Mouse (Mus musculus) midbrain, postnatal 0 days (tissue): ENCODE measurements around the gene Rbm39. TPM values are rescaled to one million over a fixed set of nuclear protein-coding genes. Genes with fewer than 3 reads are reported as not detected.

Experiments
- ATAC-seq: fragments of 200-750 bp; cut with Nextera tagmentation; 2 replicates; pipeline ENCODE4 v1.8.0; 2017; ENCODE audit warnings: moderate number of reproducible peaks, mild to moderate bottlenecking, moderate TSS enrichment, moderate library complexity; ENCODE audit not compliant: low FRiP score
- DNase-seq: peaks from one replicate; pipeline ENCODE4 v3.0.0-alpha.2; 2015; ENCODE audit warnings: low spot score
- H3K27ac ChIP-seq: fragments of 300-500 bp; sonication (generic); 2 replicates; pipeline ENCODE4 v1.5.1; 2014; ENCODE audit warnings: low read depth, mild to moderate bottlenecking, low read length, mixed read lengths
- H3K27me3 ChIP-seq: fragments of 300-500 bp; sonication (generic); 2 replicates; pipeline ENCODE4 v1.6.1; 2014; ENCODE audit warnings: low read length, control low read depth, mixed read lengths; ENCODE audit not compliant: insufficient read depth
- H3K36me3 ChIP-seq: fragments of 300-500 bp; sonication (generic); 2 replicates; pipeline ENCODE4 v1.6.1; 2014; ENCODE audit warnings: low read length, control low read depth, mixed read lengths; ENCODE audit not compliant: insufficient read depth
- H3K4me1 ChIP-seq: fragments of 300-500 bp; sonication (generic); 2 replicates; pipeline ENCODE4 v1.6.1; 2014; ENCODE audit warnings: mild to moderate bottlenecking, control low read depth, antibody characterized with exemption, low read length, mixed read lengths; ENCODE audit not compliant: insufficient read depth
- H3K4me2 ChIP-seq: fragments of 300-500 bp; sonication (generic); 2 replicates; pipeline ENCODE4 v1.6.1; 2014; ENCODE audit warnings: low read depth, mild to moderate bottlenecking, low read length, mixed read lengths; ENCODE audit not compliant: poor library complexity, severe bottlenecking
- H3K4me3 ChIP-seq: fragments of 300-500 bp; sonication (generic); 2 replicates; pipeline ENCODE4 v1.5.1; 2014; ENCODE audit warnings: low read depth, mild to moderate bottlenecking, low read length, moderate library complexity
- H3K9ac ChIP-seq: fragments of 300-500 bp; sonication (generic); replicated peaks from 2 replicates; pipeline ENCODE4 v1.6.1; 2014; ENCODE audit warnings: mild to moderate bottlenecking, low read length, moderate library complexity, mixed read lengths; ENCODE audit not compliant: poor library complexity, severe bottlenecking
- H3K9me3 ChIP-seq: fragments of 300-500 bp; sonication (generic); 2 replicates; pipeline ENCODE4 v1.6.1; 2016; ENCODE audit warnings: low read length, control low read depth
- CTCF ChIP-seq: IDR thresholded peaks from 2 replicates; pipeline ENCODE4 v1.5.1; 2016; ENCODE audit warnings: antibody characterized with exemption, mild to moderate bottlenecking
- WGBS: fragments of 180-500 bp; shearing (Covaris S2); extraction: QIAGEN DNeasy Blood & Tissue Kit; methylation state at CpG from one replicate; pipeline ENCODE4 v1.1.7; 2014; 5-methylcytosine and 5-hydroxymethylcytosine counted together
- polyA plus RNA-seq: library from polyadenylated mRNA; unstranded; fragments of >200 nt; fragmentation: Nextera tagmentation; extraction: Ambion mirVana; gene quantifications from 2 replicates; pipeline ENCODE4 v1.2.1, GENCODE M21; 2015
- total RNA-seq: library from RNA; depleted of rRNA; stranded (reverse); fragments of >200 nt; gene quantifications from 2 replicates; pipeline ENCODE4 v1.2.3, GENCODE M21; 2014; rRNA removed

Rbm39 gene
- total and polyA plus RNA-seq, 2 experiments from 2014 or later: 234 to 466 TPM

DNA sequence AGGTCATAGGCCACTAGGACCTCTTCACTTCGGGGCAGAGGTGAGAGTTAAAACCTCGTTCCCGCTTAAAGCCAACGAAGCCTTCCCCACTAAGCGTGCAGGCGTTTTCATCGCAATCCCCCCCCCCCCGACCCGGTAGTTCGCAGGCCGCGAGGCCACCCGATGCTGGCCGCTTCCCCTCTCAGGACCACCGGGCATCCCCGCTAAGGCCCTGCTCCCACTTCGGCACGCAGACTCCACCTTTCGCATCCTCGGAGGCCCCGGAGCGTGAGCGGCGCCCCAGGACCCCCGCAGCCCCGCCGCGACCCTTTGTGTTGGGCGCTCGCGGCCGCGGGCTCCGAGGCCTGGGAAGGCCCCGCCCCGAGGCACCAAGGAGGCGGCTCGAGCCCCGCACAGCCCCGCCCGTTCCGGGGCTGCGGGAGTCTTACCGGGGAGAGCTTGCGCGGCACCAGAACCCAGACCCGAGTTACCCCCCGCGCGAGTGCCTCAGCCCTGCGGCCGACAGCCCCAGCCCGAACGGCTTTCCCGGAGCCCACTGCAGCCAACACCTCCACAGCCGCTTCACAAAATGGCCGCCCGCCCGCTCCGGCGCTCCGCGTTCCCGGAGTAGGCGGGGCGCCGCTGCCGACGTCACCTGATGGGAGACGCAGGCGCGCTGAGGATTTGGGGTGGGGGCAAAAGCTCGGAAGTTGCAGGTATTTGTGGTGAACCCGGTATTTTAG, 68.5 kb downstream of the Rbm39 start, which contains the start of the genes Cpne1 and Rbm12:
Cpne1 (minus strand) TSS at position 608 of the 722 bp plus-strand sequence.
Rbm12 (minus strand) TSS at position 621 of the 722 bp plus-strand sequence.
- no peaks in the 10 kb centered on the region for H3K27me3 ChIP-seq
- H3K27ac ChIP-seq: peak within 1 kb of the TSS; percentile 97
- peak within 1 kb of the TSS; percentile 99 for H3K9ac ChIP-seq
- under 1% methylated on average over 57 of the region's 74 CpGs for WGBS
- peak; percentile 93 for DNase-seq
- no peaks in the 10 kb centered on the region for H3K36me3 ChIP-seq
- no peak for TF ChIP-seq CTCF
- peak within 1 kb of the TSS; percentile 100 for H3K4me3 ChIP-seq
- H3K4me1 ChIP-seq: peaks cover 8% of the 10 kb centered on the region; the same call in 1 of the 2 replicates
- ATAC-seq: peak; percentile 92
- peak within 1 kb of the TSS; percentile 44 for H3K4me2 ChIP-seq
- H3K9me3 ChIP-seq: no peaks in the 10 kb centered on the region

GRCm38 (mm10) chr2:156110627-156111357, 69.2 kb downstream of the Rbm39 start:
- Histone ChIP-seq H3K27me3 (no peaks in the 10 kb centered on the region), H3K9ac (peak overlapping the region; percentile 99), H3K4me3 (peak overlapping the region; percentile 100), H3K4me2 (peak overlapping the region; percentile 44), H3K4me1 (peaks cover 8% of the 10 kb centered on the region; the same call in 1 of the 2 replicates), H3K36me3 (no peaks in the 10 kb centered on the region), H3K27ac (peak overlapping the region; percentile 97), H3K9me3 (no peaks in the 10 kb centered on the region)
- peak; percentile 85; the same call in 1 of the 2 replicates for ATAC-seq
- peak; percentile 53 for DNase-seq
- peak; percentile 17; the same call in 1 of the 2 replicates for TF ChIP-seq CTCF
- 1% methylated on average over 16 of the region's 16 CpGs for WGBS

Other genes starting within 250 kb of the Rbm39 start
- gene Uqcc1, start 249.9 kb downstream of the Rbm39 start, total RNA-seq: 44.6 and 48.2 TPM in 2 replicates
- 55.0 and 58.9 TPM in 2 replicates for gene Uqcc1, start 249.9 kb downstream of the Rbm39 start, polyA plus RNA-seq
- gene Gm15557, start 239.5 kb downstream of the Rbm39 start, total RNA-seq: not detected in 2 replicates
- gene Gm15557, start 239.5 kb downstream of the Rbm39 start, polyA plus RNA-seq: not detected in 2 replicates
- 1.5 and 2.0 TPM in 2 replicates for gene Gdf5, start 234.9 kb downstream of the Rbm39 start, total RNA-seq
- gene Gdf5, start 234.9 kb downstream of the Rbm39 start, polyA plus RNA-seq: 0.69 and 1.2 TPM in 2 replicates
- gene Cep250, start 223.8 kb downstream of the Rbm39 start, total RNA-seq: 14.1 and 19.2 TPM in 2 replicates
- gene Cep250, start 223.8 kb downstream of the Rbm39 start, polyA plus RNA-seq: 8.7 and 10.1 TPM in 2 replicates
- gene 6430550D23Rik, start 172.3 kb downstream of the Rbm39 start, total RNA-seq: 0.44 and 1.0 TPM in 2 replicates
- 0.27 and 0.75 TPM in 2 replicates for gene 6430550D23Rik, start 172.3 kb downstream of the Rbm39 start, polyA plus RNA-seq
- gene Ergic3, start 172.2 kb downstream of the Rbm39 start, total RNA-seq: 280 and 284 TPM in 2 replicates
- 467 and 547 TPM in 2 replicates for gene Ergic3, start 172.2 kb downstream of the Rbm39 start, polyA plus RNA-seq
- gene Fer1l4, start 127.3 kb downstream of the Rbm39 start, total RNA-seq: 0.19 TPM in 1 of 2 replicates, not detected in the other
- not detected in 2 replicates for gene Fer1l4, start 127.3 kb downstream of the Rbm39 start, polyA plus RNA-seq
- 8.1 and 15.2 TPM in 2 replicates for gene Spag4, start 115.1 kb downstream of the Rbm39 start, total RNA-seq
- gene Spag4, start 115.1 kb downstream of the Rbm39 start, polyA plus RNA-seq: 8.1 and 8.4 TPM in 2 replicates
- 30.0 and 34.1 TPM in 2 replicates for gene Cpne1, start 68.3 kb downstream of the Rbm39 start, total RNA-seq
- 13.7 and 13.8 TPM in 2 replicates for gene Cpne1, start 68.3 kb downstream of the Rbm39 start, polyA plus RNA-seq
- 29.2 and 33.2 TPM in 2 replicates for gene Rbm12, start 68.3 kb downstream of the Rbm39 start, total RNA-seq
- gene Rbm12, start 68.3 kb downstream of the Rbm39 start, polyA plus RNA-seq: 17.2 and 19.8 TPM in 2 replicates
- 54.1 and 56.8 TPM in 2 replicates for gene Gm28036, start 53.1 kb downstream of the Rbm39 start, total RNA-seq
- 10.1 and 10.8 TPM in 2 replicates for gene Gm28036, start 53.1 kb downstream of the Rbm39 start, polyA plus RNA-seq
- 89.4 and 107 TPM in 2 replicates for gene Romo1, start 36.2 kb downstream of the Rbm39 start, total RNA-seq
- 521 and 552 TPM in 2 replicates for gene Romo1, start 36.2 kb downstream of the Rbm39 start, polyA plus RNA-seq
- 34.5 and 40.3 TPM in 2 replicates for gene Nfs1, start 36.1 kb downstream of the Rbm39 start, total RNA-seq
- gene Nfs1, start 36.1 kb downstream of the Rbm39 start, polyA plus RNA-seq: 34.9 and 38.5 TPM in 2 replicates
- gene Phf20, start 16.2 kb upstream of the Rbm39 start, total RNA-seq: 27.6 and 37.4 TPM in 2 replicates
- 108 and 116 TPM in 2 replicates for gene Phf20, start 16.2 kb upstream of the Rbm39 start, polyA plus RNA-seq
- 3.2 and 3.3 TPM in 2 replicates for gene Cnbd2, start 132.1 kb upstream of the Rbm39 start, total RNA-seq
- 8.9 and 10.0 TPM in 2 replicates for gene Cnbd2, start 132.1 kb upstream of the Rbm39 start, polyA plus RNA-seq
- 268 and 307 TPM in 2 replicates for gene Scand1, start 132.5 kb upstream of the Rbm39 start, total RNA-seq
- gene Scand1, start 132.5 kb upstream of the Rbm39 start, polyA plus RNA-seq: 132 and 145 TPM in 2 replicates
- 261 and 263 TPM in 2 replicates for gene Epb41l1, start 240.7 kb upstream of the Rbm39 start, total RNA-seq
- 12.7 and 12.9 TPM in 2 replicates for gene Epb41l1, start 240.7 kb upstream of the Rbm39 start, polyA plus RNA-seq